ENCODE assay signal across 8 mouse cellular contexts in genomic region chrX:106017102-106017501, GRCm38 (mm10). TPM values are rescaled to one million over a fixed set of nuclear protein-coding genes. Genes with fewer than 3 reads are reported as not detected.
DNase-seq lines count a peak whose midpoint lies in the region; ATAC-seq lines count a peak whose summit lies in the region.

No protein-coding gene starts in this region.

- no peak for ATAC-seq in kidney, embryonic 15.5 days (replicated peaks; ENCODE audit: low FRiP score)
- no peak for ATAC-seq in embryonic facial prominence, embryonic 13.5 days (ENCODE audit: insufficient number of reproducible peaks, insufficient read depth, low FRiP score, low TSS enrichment, low read depth)
- no peak for ATAC-seq in hindbrain, embryonic 14.5 days (ENCODE audit: low FRiP score)
- ATAC-seq in midbrain, embryonic 15.5 days (replicated peaks), result no peak
- no peak for ATAC-seq in inflammation-experienced regulatory T-cells, adult 6 months

- H3K27me3 ChIP-seq in kidney, embryonic 15.5 days, result no peaks in the 10 kb centered on the region
- no peaks in the 10 kb centered on the region for H3K27me3 ChIP-seq in embryonic facial prominence, embryonic 13.5 days
- no peaks in the 10 kb centered on the region for H3K27me3 ChIP-seq in hindbrain, embryonic 14.5 days (ENCODE audit: control insufficient read depth, insufficient read depth, low read length)
- H3K27me3 ChIP-seq in midbrain, embryonic 15.5 days (replicated peaks), result no peaks in the 10 kb centered on the region

- no peaks in the 10 kb centered on the region for H3K9me3 ChIP-seq in kidney, embryonic 15.5 days (replicated peaks)
- H3K9me3 ChIP-seq in embryonic facial prominence, embryonic 13.5 days, result no peaks in the 10 kb centered on the region
- no peaks in the 10 kb centered on the region for H3K9me3 ChIP-seq in hindbrain, embryonic 14.5 days (ENCODE audit: control insufficient read depth, low read length)
- H3K9me3 ChIP-seq in midbrain, embryonic 15.5 days, result no peaks in the 10 kb centered on the region

- H3K27ac ChIP-seq in kidney, embryonic 15.5 days, result no peak overlapping the region
- no peak overlapping the region for H3K27ac ChIP-seq in embryonic facial prominence, embryonic 13.5 days
- no peak overlapping the region for H3K27ac ChIP-seq in hindbrain, embryonic 14.5 days
- H3K27ac ChIP-seq in midbrain, embryonic 15.5 days, result no peak overlapping the region

- peak overlapping the region; percentile 11 for H3K4me3 ChIP-seq in kidney, embryonic 15.5 days (replicated peaks)
- peak overlapping the region; percentile 60; the same call in 1 of the 2 replicates for H3K4me3 ChIP-seq in embryonic facial prominence, embryonic 13.5 days
- no peak overlapping the region for H3K4me3 ChIP-seq in hindbrain, embryonic 14.5 days (replicated peaks; ENCODE audit: low read length)
- H3K4me3 ChIP-seq in midbrain, embryonic 15.5 days, result no peak overlapping the region

- H3K4me2 ChIP-seq in kidney, embryonic 15.5 days, result peak overlapping the region; percentile 42
- H3K4me2 ChIP-seq in embryonic facial prominence, embryonic 13.5 days, result peak overlapping the region; percentile 55
- H3K4me2 ChIP-seq in hindbrain, embryonic 14.5 days (replicated peaks), result peak overlapping the region; percentile 52
- H3K4me2 ChIP-seq in midbrain, embryonic 15.5 days, result peak overlapping the region; percentile 46

- H3K9ac ChIP-seq in kidney, embryonic 15.5 days, result no peak overlapping the region
- H3K9ac ChIP-seq in embryonic facial prominence, embryonic 13.5 days, result no peak overlapping the region
- peak overlapping the region; percentile 3; the same call in 1 of the 2 replicates for H3K9ac ChIP-seq in hindbrain, embryonic 14.5 days
- no peak overlapping the region for H3K9ac ChIP-seq in midbrain, embryonic 15.5 days

- no peaks in the 10 kb centered on the region for H3K4me1 ChIP-seq in kidney, embryonic 15.5 days
- no peaks in the 10 kb centered on the region for H3K4me1 ChIP-seq in embryonic facial prominence, embryonic 13.5 days
- no peaks in the 10 kb centered on the region for H3K4me1 ChIP-seq in hindbrain, embryonic 14.5 days (replicated peaks; ENCODE audit: control insufficient read depth, insufficient read depth, low read length)
- peaks cover 4% of the 10 kb centered on the region for H3K4me1 ChIP-seq in midbrain, embryonic 15.5 days

- no peak for DNase-seq in kidney, adult 8-10 months
- DNase-seq in hindbrain, embryonic 14.5 days (ENCODE audit: low spot score), result no peak
- DNase-seq in cerebellum, adult 11-12 months, result no peak
- DNase-seq in gastrocnemius, adult 8-10 months (ENCODE audit: low spot score in 2 of 2), result no peak

- WGBS in kidney, embryonic 15.5 days, result 79% methylated on average over 3 of the region's 3 CpGs
- 86% methylated on average over 3 of the region's 3 CpGs for WGBS in embryonic facial prominence, embryonic 13.5 days
- WGBS in hindbrain, embryonic 14.5 days, result 95% methylated on average over 3 of the region's 3 CpGs
- 90% methylated on average over 3 of the region's 3 CpGs for WGBS in midbrain, embryonic 15.5 days

- peaks cover 25% of the 10 kb centered on the region for H3K36me3 ChIP-seq in kidney, embryonic 15.5 days
- H3K36me3 ChIP-seq in embryonic facial prominence, embryonic 13.5 days, result peaks cover 12% of the 10 kb centered on the region
- peaks cover 25% of the 10 kb centered on the region; the same call in 1 of the 2 replicates for H3K36me3 ChIP-seq in hindbrain, embryonic 14.5 days (replicated peaks; ENCODE audit: control insufficient read depth, insufficient read depth)
- no peaks in the 10 kb centered on the region for H3K36me3 ChIP-seq in midbrain, embryonic 15.5 days (replicated peaks)

RNA-seq across cellular contexts. Expression of gene Cox7b, which starts 1.6 kb away (rescaled TPM):
- 459 and 491 TPM in 2 replicates for polyA plus RNA-seq in kidney, embryonic 15.5 days (2015; fragmentation: Nextera tagmentation; extraction: Ambion mirVana)
- 406 and 420 TPM in 2 replicates for polyA plus RNA-seq in embryonic facial prominence, embryonic 13.5 days (2015; fragmentation: Nextera tagmentation; extraction: Ambion mirVana)
- 418 and 458 TPM in 2 replicates for polyA plus RNA-seq in hindbrain, embryonic 14.5 days (2014; fragmentation: Nextera tagmentation; extraction: Ambion mirVana)
- polyA plus RNA-seq in midbrain, embryonic 15.5 days (2015; fragmentation: Nextera tagmentation; extraction: Ambion mirVana), result 354 and 372 TPM in 2 replicates
- 100 to 1,000 TPM; 180 to 388 (median 345) TPM for polyA plus RNA-seq in inflammation-experienced regulatory T-cells, adult 6 months (2017; shearing (Covaris generic))
- 100 to 1,000 TPM; 752 to 895 (median 837) TPM for total RNA-seq in gastrocnemius, adult 8-10 months (2022)

RNA-seq across cellular contexts. Expression of gene Magt1, which starts 5.4 kb away (rescaled TPM):
- polyA plus RNA-seq in kidney, embryonic 15.5 days (2015; fragmentation: Nextera tagmentation; extraction: Ambion mirVana), result 69.7 and 69.9 TPM in 2 replicates
- 66.4 and 67.6 TPM in 2 replicates for polyA plus RNA-seq in embryonic facial prominence, embryonic 13.5 days (2015; fragmentation: Nextera tagmentation; extraction: Ambion mirVana)
- polyA plus RNA-seq in hindbrain, embryonic 14.5 days (2014; fragmentation: Nextera tagmentation; extraction: Ambion mirVana), result 22.8 and 23.3 TPM in 2 replicates
- 19.0 and 19.4 TPM in 2 replicates for polyA plus RNA-seq in midbrain, embryonic 15.5 days (2015; fragmentation: Nextera tagmentation; extraction: Ambion mirVana)
- 10 to 100 TPM; 28.5 to 45.3 (median 29.1) TPM for polyA plus RNA-seq in inflammation-experienced regulatory T-cells, adult 6 months (2017; shearing (Covaris generic))
- 10 to 100 TPM; 26.7 to 31.0 (median 30.4) TPM for total RNA-seq in gastrocnemius, adult 8-10 months (2022)

RNA-seq across cellular contexts. Expression of gene Atp7a, which starts 10.0 kb away (rescaled TPM):
- polyA plus RNA-seq in kidney, embryonic 15.5 days (2015; fragmentation: Nextera tagmentation; extraction: Ambion mirVana), result 28.2 and 29.3 TPM in 2 replicates
- 23.5 and 28.3 TPM in 2 replicates for polyA plus RNA-seq in embryonic facial prominence, embryonic 13.5 days (2015; fragmentation: Nextera tagmentation; extraction: Ambion mirVana)
- polyA plus RNA-seq in hindbrain, embryonic 14.5 days (2014; fragmentation: Nextera tagmentation; extraction: Ambion mirVana), result 16.7 and 17.4 TPM in 2 replicates
- polyA plus RNA-seq in midbrain, embryonic 15.5 days (2015; fragmentation: Nextera tagmentation; extraction: Ambion mirVana), result 15.0 and 16.3 TPM in 2 replicates
- 10 to 100 TPM in 1 of 3 experiments, 1 to 10 TPM in 2; 6.0 to 10.4 (median 9.3) TPM for polyA plus RNA-seq in inflammation-experienced regulatory T-cells, adult 6 months (2017; shearing (Covaris generic))
- total RNA-seq in gastrocnemius, adult 8-10 months (2022), result 1 to 10 TPM; 7.1 to 8.3 (median 7.6) TPM

Comparison
In these comparisons a context has a peak if more than half of its experiments do, and no peak if none do; other contexts are left out.
1. H3K4me3 ChIP-seq: peak in kidney, embryonic 15.5 days (single experiment) and embryonic facial prominence, embryonic 13.5 days (single experiment); none in hindbrain, embryonic 14.5 days (single experiment) and midbrain, embryonic 15.5 days (single experiment).
2. Peak in every context shown above with its lines, with median percentiles within 50 percentile points of each other: H3K4me2 ChIP-seq.